25 mouse cellular contexts compared by ENCODE assay signal in genomic region chr13:106174321-106174720, GRCm38 (mm10).
DNase-seq lines count a peak whose midpoint lies in the region; ATAC-seq lines count a peak whose summit lies in the region.
"Had no signal": no experiment of that assay in that cellular context is flagged by ENCODE, and none has a peak within 500 bp of the region (broad histone marks: within the 10 kb centered on the region; RNA-seq: fewer than 3 reads in every experiment).

No protein-coding gene starts in this region.

- H3K27me3 ChIP-seq in forebrain, embryonic 11.5 days (ENCODE audit: control insufficient read depth, insufficient read depth, low read length): no peaks in the 10 kb centered on the region
- H3K27me3 ChIP-seq in forebrain, embryonic 16.5 days (replicated peaks; ENCODE audit: control insufficient read depth, insufficient read depth, low read length): no peaks in the 10 kb centered on the region
- no peaks in the 10 kb centered on the region for H3K27me3 ChIP-seq in hindbrain, embryonic 12.5 days
- H3K27me3 ChIP-seq in hindbrain, embryonic 16.5 days (replicated peaks; ENCODE audit: control insufficient read depth, insufficient read depth, low read length): no peaks in the 10 kb centered on the region
- no peaks in the 10 kb centered on the region for H3K27me3 ChIP-seq in midbrain, embryonic 11.5 days (ENCODE audit: control insufficient read depth, insufficient read depth, low read length)
- no peaks in the 10 kb centered on the region for H3K27me3 ChIP-seq in midbrain, embryonic 10.5 days (ENCODE audit: low read depth, poor library complexity, severe bottlenecking)
- H3K27me3 ChIP-seq in neural tube, embryonic 11.5 days (ENCODE audit: control insufficient read depth, insufficient read depth, low read length): no peaks in the 10 kb centered on the region
- H3K27me3 ChIP-seq: CH12.LX; embryonic facial prominence, embryonic 13.5 days; forebrain, embryonic 15.5 days; intestine, embryonic 15.5 days; Patski had no signal

- ATAC-seq in forebrain, embryonic 11.5 days (replicated peaks; ENCODE audit: low FRiP score): peak; percentile 40; the same call in 1 of the 2 replicates
- ATAC-seq in forebrain, embryonic 16.5 days: no peak
- ATAC-seq in hindbrain, embryonic 12.5 days (ENCODE audit: low FRiP score): peak; percentile 57
- no peak for ATAC-seq in hindbrain, embryonic 16.5 days
- 0 out of 2 replicates have a peak, but pooled peaks have one; percentile 36 for ATAC-seq in midbrain, embryonic 11.5 days (ENCODE audit: low FRiP score)
- 0 out of 2 replicates have a peak, but pooled peaks have one; percentile 20 for ATAC-seq in neural tube, embryonic 11.5 days (ENCODE audit: insufficient read depth, low FRiP score, low TSS enrichment)
- ATAC-seq: forebrain, embryonic 15.5 days; intestine, embryonic 15.5 days; Patski had no signal

- H3K27ac ChIP-seq in forebrain, embryonic 11.5 days (ENCODE audit: low read depth, low read length): no peak overlapping the region
- H3K27ac ChIP-seq in forebrain, embryonic 16.5 days (ENCODE audit: low read length): no peak overlapping the region
- no peak overlapping the region for H3K27ac ChIP-seq in hindbrain, embryonic 12.5 days
- H3K27ac ChIP-seq in hindbrain, embryonic 16.5 days (ENCODE audit: low read depth, low read length): no peak overlapping the region
- no peak overlapping the region for H3K27ac ChIP-seq in midbrain, embryonic 11.5 days (ENCODE audit: low read depth, low read length)
- no peak overlapping the region for H3K27ac ChIP-seq in midbrain, embryonic 10.5 days (replicated peaks)
- no peak overlapping the region for H3K27ac ChIP-seq in neural tube, embryonic 11.5 days (ENCODE audit: low read depth, low read length)
- H3K27ac ChIP-seq: embryonic facial prominence, embryonic 13.5 days; forebrain, embryonic 15.5 days; intestine, embryonic 15.5 days had no signal

- H3K4me1 ChIP-seq in forebrain, embryonic 11.5 days (replicated peaks; ENCODE audit: control insufficient read depth, insufficient read depth, low read length): no peaks in the 10 kb centered on the region
- no peaks in the 10 kb centered on the region for H3K4me1 ChIP-seq in forebrain, embryonic 16.5 days (replicated peaks; ENCODE audit: control insufficient read depth, insufficient read depth, low read length)
- H3K4me1 ChIP-seq in hindbrain, embryonic 12.5 days: no peaks in the 10 kb centered on the region
- no peaks in the 10 kb centered on the region for H3K4me1 ChIP-seq in hindbrain, embryonic 16.5 days (ENCODE audit: control insufficient read depth, insufficient read depth, low read depth, low read length)
- H3K4me1 ChIP-seq in midbrain, embryonic 11.5 days (ENCODE audit: control insufficient read depth, insufficient read depth, low read length): no peaks in the 10 kb centered on the region
- H3K4me1 ChIP-seq in midbrain, embryonic 10.5 days: no peaks in the 10 kb centered on the region
- no peaks in the 10 kb centered on the region for H3K4me1 ChIP-seq in neural tube, embryonic 11.5 days (ENCODE audit: control insufficient read depth, insufficient read depth, low read length)
- H3K4me1 ChIP-seq: embryonic facial prominence, embryonic 13.5 days; forebrain, embryonic 15.5 days; intestine, embryonic 15.5 days had no signal

- H3K9ac ChIP-seq in forebrain, embryonic 11.5 days (ENCODE audit: low read length): no peak overlapping the region
- H3K9ac ChIP-seq in forebrain, embryonic 16.5 days (replicated peaks; ENCODE audit: low read depth, low read length): no peak overlapping the region
- no peak overlapping the region for H3K9ac ChIP-seq in hindbrain, embryonic 12.5 days
- no peak overlapping the region for H3K9ac ChIP-seq in hindbrain, embryonic 16.5 days (ENCODE audit: low read depth, low read length)
- no peak overlapping the region for H3K9ac ChIP-seq in midbrain, embryonic 11.5 days (ENCODE audit: low read length)
- H3K9ac ChIP-seq in neural tube, embryonic 11.5 days (ENCODE audit: low read length): no peak overlapping the region
- H3K9ac ChIP-seq: embryonic facial prominence, embryonic 13.5 days; forebrain, embryonic 15.5 days; intestine, embryonic 15.5 days had no signal

- no peaks in the 10 kb centered on the region for H3K36me3 ChIP-seq in forebrain, embryonic 11.5 days (ENCODE audit: control insufficient read depth, insufficient read depth, low read length)
- H3K36me3 ChIP-seq in forebrain, embryonic 16.5 days (ENCODE audit: control insufficient read depth, insufficient read depth): no peaks in the 10 kb centered on the region
- no peaks in the 10 kb centered on the region for H3K36me3 ChIP-seq in hindbrain, embryonic 12.5 days
- H3K36me3 ChIP-seq in hindbrain, embryonic 16.5 days (ENCODE audit: control insufficient read depth, insufficient read depth, low read length): no peaks in the 10 kb centered on the region
- H3K36me3 ChIP-seq in midbrain, embryonic 11.5 days (ENCODE audit: control insufficient read depth, insufficient read depth, low read length): no peaks in the 10 kb centered on the region
- no peaks in the 10 kb centered on the region for H3K36me3 ChIP-seq in midbrain, embryonic 10.5 days
- no peaks in the 10 kb centered on the region for H3K36me3 ChIP-seq in neural tube, embryonic 11.5 days (ENCODE audit: control insufficient read depth, insufficient read depth, low read length)
- H3K36me3 ChIP-seq: embryonic facial prominence, embryonic 13.5 days; forebrain, embryonic 15.5 days; G1E; intestine, embryonic 15.5 days had no signal

- H3K4me3 ChIP-seq in forebrain, embryonic 11.5 days (ENCODE audit: low read depth, low read length): no peak overlapping the region
- no peak overlapping the region for H3K4me3 ChIP-seq in forebrain, embryonic 16.5 days (replicated peaks; ENCODE audit: low read length)
- no peak overlapping the region for H3K4me3 ChIP-seq in hindbrain, embryonic 12.5 days
- H3K4me3 ChIP-seq in hindbrain, embryonic 16.5 days (ENCODE audit: low read length): no peak overlapping the region
- H3K4me3 ChIP-seq in midbrain, embryonic 11.5 days (ENCODE audit: low read depth, low read length): no peak overlapping the region
- H3K4me3 ChIP-seq in midbrain, embryonic 10.5 days: no peak overlapping the region
- no peak overlapping the region for H3K4me3 ChIP-seq in neural tube, embryonic 11.5 days (ENCODE audit: low read depth, low read length)
- H3K4me3 ChIP-seq: embryonic facial prominence, embryonic 13.5 days; erythroblast, embryonic 14.5 days; forebrain, embryonic 15.5 days; intestine, embryonic 15.5 days had no signal

- DNase-seq in forebrain, embryonic 11.5 days (ENCODE audit: low spot score): no peak
- DNase-seq in midbrain, embryonic 11.5 days (ENCODE audit: low spot score, missing footprints): no peak
- no peak for DNase-seq in midbrain, embryonic 10.5 days (ENCODE audit: low spot score)
- no peak for DNase-seq in neural tube, embryonic 11.5 days (ENCODE audit: low spot score)
- DNase-seq in neural tube, embryonic 10.5 days (ENCODE audit: extremely low spot score, low spot score): no peak
- DNase-seq: adrenal gland, postnatal 10 days; adrenal gland, postnatal 36 days; B cell, adult 2 months; cerebellum, adult 18-20 months; cerebellum, adult 9-10 months; cerebellum, postnatal 14 days; gastrocnemius, postnatal 10 days; gastrocnemius, postnatal 36 days; kidney, adult 11 months had no signal

- H3K9me3 ChIP-seq in forebrain, embryonic 11.5 days (ENCODE audit: control insufficient read depth, low read length): no peaks in the 10 kb centered on the region
- H3K9me3 ChIP-seq in forebrain, embryonic 16.5 days (ENCODE audit: control insufficient read depth, low read length): no peaks in the 10 kb centered on the region
- H3K9me3 ChIP-seq in hindbrain, embryonic 12.5 days (replicated peaks): no peaks in the 10 kb centered on the region
- H3K9me3 ChIP-seq in hindbrain, embryonic 16.5 days (ENCODE audit: control insufficient read depth, low read length): no peaks in the 10 kb centered on the region
- no peaks in the 10 kb centered on the region for H3K9me3 ChIP-seq in midbrain, embryonic 11.5 days (ENCODE audit: control insufficient read depth, low read length)
- no peaks in the 10 kb centered on the region for H3K9me3 ChIP-seq in midbrain, embryonic 10.5 days (replicated peaks)
- no peaks in the 10 kb centered on the region for H3K9me3 ChIP-seq in neural tube, embryonic 11.5 days (ENCODE audit: control insufficient read depth, low read length)
- H3K9me3 ChIP-seq: embryonic facial prominence, embryonic 13.5 days; forebrain, embryonic 15.5 days; G1E; intestine, embryonic 15.5 days had no signal

- WGBS in forebrain, embryonic 11.5 days: 79% methylated on average over 4 of the region's 4 CpGs
- WGBS in forebrain, embryonic 16.5 days: 82% methylated on average over 4 of the region's 4 CpGs
- WGBS in hindbrain, embryonic 12.5 days: 75% methylated on average over 4 of the region's 4 CpGs
- 79% methylated on average over 4 of the region's 4 CpGs for WGBS in hindbrain, embryonic 16.5 days
- 83% methylated on average over 4 of the region's 4 CpGs for WGBS in midbrain, embryonic 11.5 days
- 81% methylated on average over 4 of the region's 4 CpGs for WGBS in midbrain, embryonic 10.5 days
- WGBS in neural tube, embryonic 11.5 days: 78% methylated on average over 4 of the region's 4 CpGs

- H3K4me2 ChIP-seq in forebrain, embryonic 11.5 days (ENCODE audit: low read depth, low read length, severe bottlenecking): no peak overlapping the region
- no peak overlapping the region for H3K4me2 ChIP-seq in forebrain, embryonic 16.5 days (ENCODE audit: low read length)
- no peak overlapping the region for H3K4me2 ChIP-seq in hindbrain, embryonic 12.5 days (replicated peaks)
- H3K4me2 ChIP-seq in hindbrain, embryonic 16.5 days (ENCODE audit: low read length): no peak overlapping the region
- H3K4me2 ChIP-seq in midbrain, embryonic 11.5 days: no peak overlapping the region
- no peak overlapping the region for H3K4me2 ChIP-seq in neural tube, embryonic 11.5 days (ENCODE audit: low read depth)
- H3K4me2 ChIP-seq: embryonic facial prominence, embryonic 13.5 days; forebrain, embryonic 15.5 days; heart, embryonic 11.5 days; intestine, embryonic 15.5 days had no signal

Comparison
In these comparisons a context has a peak if more than half of its experiments do, and no peak if none do; other contexts are left out.
1. ATAC-seq: peak in forebrain, embryonic 11.5 days (single experiment), hindbrain, embryonic 12.5 days (single experiment), midbrain, embryonic 11.5 days (single experiment) and neural tube, embryonic 11.5 days (single experiment); none in forebrain, embryonic 16.5 days (single experiment) and hindbrain, embryonic 16.5 days (single experiment).